Mouse (Mus musculus) hindbrain, embryonic 11.5 days (tissue): ENCODE data around the gene Ryr2. TPM values are rescaled to one million over a fixed set of nuclear protein-coding genes. Genes with fewer than 3 reads are reported as not detected.

ENCODE experiments used
- ATAC-seq: fragments of 200-750 bp; cut with Nextera tagmentation; 2 replicates; pipeline ENCODE4 v1.8.0; 2017; ENCODE audit warnings: mild to moderate bottlenecking, moderate TSS enrichment, moderate library complexity; ENCODE audit not compliant: low FRiP score
- DNase-seq: peaks from one replicate; pipeline ENCODE4 v3.0.0-alpha.2; 2015; ENCODE audit warnings: low spot score
- H3K27ac ChIP-seq: fragments of 300-500 bp; sonication (generic); 2 replicates; pipeline ENCODE4 v1.5.1; 2014; ENCODE audit warnings: mild to moderate bottlenecking, low read depth, low read length
- H3K27me3 ChIP-seq: fragments of 300-500 bp; sonication (generic); 2 replicates; pipeline ENCODE4 v1.6.1; 2014; ENCODE audit warnings: mild to moderate bottlenecking, low read length, moderate library complexity, mixed read lengths; ENCODE audit not compliant: control insufficient read depth, insufficient read depth
- H3K36me3 ChIP-seq: fragments of 300-500 bp; sonication (generic); 2 replicates; pipeline ENCODE4 v1.6.1; 2014; ENCODE audit warnings: mild to moderate bottlenecking, low read length, moderate library complexity, mixed read lengths; ENCODE audit not compliant: control insufficient read depth, insufficient read depth
- H3K4me1 ChIP-seq: fragments of 300-500 bp; sonication (generic); replicated peaks from 2 replicates; pipeline ENCODE4 v1.6.1; 2014; ENCODE audit warnings: low read length, mixed read lengths; ENCODE audit not compliant: control insufficient read depth, insufficient read depth
- H3K4me2 ChIP-seq: fragments of 300-500 bp; sonication (generic); replicated peaks from 2 replicates; pipeline ENCODE4 v1.6.1; 2014; ENCODE audit warnings: mild to moderate bottlenecking, low read depth, low read length
- H3K4me3 ChIP-seq: fragments of 300-500 bp; sonication (generic); 2 replicates; pipeline ENCODE4 v1.5.1; 2014; ENCODE audit warnings: low read depth, low read length
- H3K9ac ChIP-seq: fragments of 300-500 bp; sonication (generic); 2 replicates; pipeline ENCODE4 v1.6.1; 2014; ENCODE audit warnings: low read depth, low read length
- H3K9me3 ChIP-seq: fragments of 300-500 bp; sonication (generic); 2 replicates; pipeline ENCODE4 v1.6.1; 2016; ENCODE audit warnings: low read length; ENCODE audit not compliant: control insufficient read depth
- WGBS: fragments of 180-500 bp; shearing (Covaris S2); extraction: QIAGEN DNeasy Blood & Tissue Kit; methylation state at CpG from one replicate; pipeline ENCODE4 v1.1.7; 2014; 5-methylcytosine and 5-hydroxymethylcytosine counted together
- polyA plus RNA-seq: library from polyadenylated mRNA; unstranded; fragments of >200 nt; fragmentation: Nextera tagmentation; extraction: Ambion mirVana; gene quantifications from 2 replicates; pipeline ENCODE4 v1.2.1, GENCODE M21; 2014

The Ryr2 gene
- polyA plus RNA-seq, 1 experiment from 2014 or later = 1.5 TPM

DNA sequence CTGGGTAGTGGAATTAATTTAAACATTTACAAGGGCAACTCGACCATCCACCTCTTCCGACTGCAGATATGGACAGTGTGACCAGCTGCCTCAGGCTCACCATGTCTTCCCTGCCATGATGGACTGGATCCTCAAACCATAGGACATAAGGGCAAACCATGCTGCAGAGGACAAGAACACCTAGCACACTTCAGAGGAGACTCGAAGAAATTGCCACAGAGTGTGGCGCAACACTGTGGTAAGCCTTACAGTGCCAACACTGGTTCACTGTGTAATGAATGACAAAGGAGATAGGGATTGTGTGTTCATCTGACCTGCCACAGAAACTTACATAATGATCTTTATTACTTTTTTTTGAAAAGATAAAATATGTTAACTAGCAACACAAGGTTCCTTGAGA, 68.1 kb downstream of the Ryr2 start:
- Histone ChIP-seq H3K4me2 (no peak overlapping the region), H3K4me3 (no peak overlapping the region), H3K36me3 (no peaks in the 10 kb centered on the region), H3K27ac (no peak overlapping the region), H3K9ac (no peak overlapping the region), H3K9me3 (no peaks in the 10 kb centered on the region), H3K27me3 (no peaks in the 10 kb centered on the region), H3K4me1 (no peaks in the 10 kb centered on the region)
- ATAC-seq (no peak), DNase-seq (no peak)
- 85% methylated on average over 4 of the region's 4 CpGs for WGBS

DNA sequence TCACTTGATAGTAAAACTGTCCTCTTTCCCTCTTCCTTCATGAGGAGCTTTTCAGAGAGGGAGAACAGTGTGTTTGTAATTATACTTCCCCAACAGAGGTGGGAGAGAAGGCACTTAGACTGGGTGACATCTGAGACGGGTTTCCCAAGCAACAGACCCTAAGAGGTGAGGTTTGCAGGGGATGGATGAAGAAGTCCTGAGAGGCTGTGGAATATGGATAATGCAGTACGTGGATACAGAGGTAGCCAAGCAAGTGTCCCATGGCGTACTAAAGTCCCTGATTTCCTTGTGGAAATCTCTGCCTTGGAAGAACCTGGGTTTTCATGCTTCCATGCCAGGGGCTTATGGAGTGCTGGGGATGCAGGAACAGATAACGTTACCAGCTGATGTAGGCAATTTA, 69.5 kb downstream of the Ryr2 start:
- Histone ChIP-seq H3K4me3 (no peak overlapping the region), H3K27ac (no peak overlapping the region), H3K9me3 (no peaks in the 10 kb centered on the region), H3K9ac (no peak overlapping the region), H3K4me1 (no peaks in the 10 kb centered on the region), H3K4me2 (no peak overlapping the region), H3K36me3 (no peaks in the 10 kb centered on the region), H3K27me3 (no peaks in the 10 kb centered on the region)
- ATAC-seq (no peak), DNase-seq (no peak)
- 87% methylated on average over 4 of the region's 4 CpGs for WGBS

DNA sequence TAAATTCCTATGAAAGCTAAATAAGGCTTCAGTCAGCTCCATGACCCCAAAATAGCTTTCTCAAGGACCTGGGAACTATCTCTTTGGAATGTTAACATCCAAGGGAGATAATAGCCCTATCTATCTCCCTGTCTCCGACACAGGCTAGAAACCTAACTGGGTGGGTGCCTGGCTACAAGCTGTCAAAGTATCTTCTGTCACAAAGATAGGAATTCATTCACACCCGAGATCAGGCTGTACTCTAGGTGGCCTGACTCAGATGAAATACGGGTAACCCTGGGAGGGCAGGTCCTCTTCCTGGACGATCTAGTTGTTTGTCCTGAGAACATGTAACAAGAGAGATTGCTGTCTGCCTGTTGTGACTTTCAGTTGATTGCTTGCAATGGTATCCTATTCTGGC, 69.9 kb downstream of the Ryr2 start:
- H3K4me1 ChIP-seq = no peaks in the 10 kb centered on the region
- no peak overlapping the region for H3K4me2 ChIP-seq
- ATAC-seq (no peak), DNase-seq (no peak)
- H3K9me3 ChIP-seq = no peaks in the 10 kb centered on the region
- H3K4me3 ChIP-seq = no peak overlapping the region
- H3K27ac ChIP-seq = no peak overlapping the region
- WGBS = 77% methylated on average over 4 of the region's 4 CpGs
- no peak overlapping the region for H3K9ac ChIP-seq
- H3K36me3 ChIP-seq = no peaks in the 10 kb centered on the region
- no peaks in the 10 kb centered on the region for H3K27me3 ChIP-seq

DNA sequence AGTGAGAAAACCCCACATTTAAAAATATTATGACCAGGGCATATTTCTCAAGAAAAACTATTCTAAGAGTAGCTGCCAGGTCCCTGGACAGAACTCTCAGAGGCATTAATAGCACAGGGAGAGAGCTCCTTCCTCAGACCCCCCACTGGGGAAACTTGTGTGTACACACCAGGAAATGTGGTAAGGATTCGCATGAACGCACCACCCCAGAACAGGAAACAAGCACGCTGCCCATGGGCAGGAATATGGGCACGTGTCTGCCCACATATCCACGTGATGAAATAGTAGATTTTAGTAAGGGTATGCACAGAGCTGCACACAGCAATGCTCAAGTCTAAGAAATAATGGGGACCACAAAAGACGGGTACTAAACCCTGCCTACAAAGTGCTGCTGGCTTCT, 72.8 kb downstream of the Ryr2 start:
- WGBS = 74% methylated on average over 6 of the region's 6 CpGs
- Histone ChIP-seq H3K27me3 (no peaks in the 10 kb centered on the region), H3K27ac (no peak overlapping the region), H3K36me3 (no peaks in the 10 kb centered on the region), H3K9me3 (no peaks in the 10 kb centered on the region), H3K4me2 (no peak overlapping the region), H3K9ac (no peak overlapping the region), H3K4me1 (no peaks in the 10 kb centered on the region), H3K4me3 (no peak overlapping the region)
- no peak for DNase-seq
- no peak for ATAC-seq

DNA sequence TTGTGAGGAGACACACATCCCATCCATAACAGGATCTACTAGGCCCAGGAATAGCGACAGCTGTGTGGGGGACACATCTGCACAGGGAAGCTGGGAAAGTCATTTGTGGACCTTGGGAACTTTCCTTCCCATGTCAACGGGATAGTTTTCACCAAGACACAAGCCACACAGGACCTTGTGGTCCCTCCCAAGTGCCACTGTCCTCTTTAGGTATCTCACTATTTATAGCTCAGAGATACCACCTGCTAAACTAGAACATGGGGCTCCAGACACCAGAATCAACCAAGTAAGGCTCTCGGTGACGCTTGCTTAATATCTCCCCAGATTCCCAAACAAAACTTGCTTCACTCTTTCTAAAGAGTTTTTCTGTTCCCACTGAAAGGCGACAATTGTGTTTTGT, 73.5 kb downstream of the Ryr2 start:
- Histone ChIP-seq H3K27me3 (no peaks in the 10 kb centered on the region), H3K36me3 (no peaks in the 10 kb centered on the region), H3K9ac (no peak overlapping the region), H3K4me3 (no peak overlapping the region), H3K4me2 (no peak overlapping the region), H3K27ac (no peak overlapping the region), H3K9me3 (no peaks in the 10 kb centered on the region), H3K4me1 (no peaks in the 10 kb centered on the region)
- no peak for DNase-seq
- WGBS = 89% methylated on average over 5 of the region's 5 CpGs
- no peak for ATAC-seq

DNA sequence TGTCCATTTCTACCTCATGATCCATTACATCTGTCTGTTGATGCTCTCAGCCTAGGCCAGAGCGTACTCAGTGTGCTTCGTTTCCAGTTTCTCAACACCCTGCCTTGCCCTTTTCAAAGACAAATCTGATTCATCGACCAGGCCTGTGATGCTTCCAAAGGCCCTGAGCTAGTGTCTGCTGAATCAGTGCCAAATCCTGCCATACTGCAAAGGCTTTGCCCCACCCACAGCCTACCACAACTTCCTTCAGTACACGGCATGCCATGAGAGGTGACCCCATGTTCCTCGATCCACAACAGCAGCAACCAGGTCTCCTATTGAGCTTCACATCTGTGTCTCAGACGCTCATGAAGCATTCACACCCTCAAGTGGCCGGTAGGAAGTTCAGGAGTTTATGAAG, 76.9 kb downstream of the Ryr2 start:
- ATAC-seq = no peak
- Histone ChIP-seq H3K4me3 (no peak overlapping the region), H3K4me2 (no peak overlapping the region), H3K9ac (no peak overlapping the region), H3K27me3 (no peaks in the 10 kb centered on the region), H3K36me3 (no peaks in the 10 kb centered on the region), H3K9me3 (no peaks in the 10 kb centered on the region), H3K4me1 (no peaks in the 10 kb centered on the region), H3K27ac (no peak overlapping the region)
- no peak for DNase-seq
- 95% methylated on average over 7 of the region's 7 CpGs for WGBS

DNA sequence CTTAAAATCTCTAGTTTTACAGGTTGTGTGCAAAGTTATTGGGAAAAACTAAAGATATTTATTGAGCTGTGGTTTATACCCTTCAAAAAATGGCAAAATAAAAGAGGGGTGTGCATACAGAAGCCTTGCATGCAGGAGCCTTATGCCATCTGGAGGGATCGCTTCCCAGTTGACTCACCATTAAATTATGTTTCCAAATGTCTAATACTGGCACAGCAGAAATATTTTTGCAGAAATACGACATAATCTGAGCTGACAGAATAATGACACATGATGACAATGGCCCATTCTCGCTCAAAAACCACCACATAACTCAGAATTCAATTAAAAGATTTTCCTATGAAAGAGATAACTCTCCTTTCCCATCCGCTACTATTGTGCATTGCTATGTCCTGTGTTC, 77.4 kb downstream of the Ryr2 start:
- 92% methylated on average over 4 of the region's 4 CpGs for WGBS
- H3K36me3 ChIP-seq = no peaks in the 10 kb centered on the region
- no peaks in the 10 kb centered on the region for H3K4me1 ChIP-seq
- H3K4me3 ChIP-seq = no peak overlapping the region
- no peak overlapping the region for H3K4me2 ChIP-seq
- ATAC-seq (no peak), DNase-seq (no peak)
- no peaks in the 10 kb centered on the region for H3K27me3 ChIP-seq
- no peak overlapping the region for H3K27ac ChIP-seq
- no peak overlapping the region for H3K9ac ChIP-seq
- H3K9me3 ChIP-seq = no peaks in the 10 kb centered on the region

DNA sequence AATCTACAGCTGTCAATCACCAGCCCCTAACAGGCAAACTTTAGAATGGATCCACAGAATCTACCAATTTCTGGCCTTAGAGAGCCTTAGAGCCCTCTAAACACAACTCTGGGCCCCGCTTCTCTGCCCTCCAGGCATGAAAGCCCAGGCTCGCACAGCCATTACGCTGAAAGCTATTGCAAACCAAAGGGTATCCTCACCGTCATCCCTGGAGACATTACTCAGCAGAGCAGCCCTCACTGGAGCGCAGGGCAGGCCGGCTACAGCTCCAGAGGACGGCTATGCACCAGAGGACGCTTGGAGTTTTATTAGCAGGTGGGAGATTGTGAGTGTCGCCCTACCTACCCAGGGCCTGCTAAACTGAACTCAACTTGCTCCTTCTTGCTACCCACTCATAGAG, 88.7 kb downstream of the Ryr2 start:
- no peak for ATAC-seq
- WGBS = 77% methylated on average over 9 of the region's 9 CpGs
- H3K4me2 ChIP-seq = no peak overlapping the region

DNA sequence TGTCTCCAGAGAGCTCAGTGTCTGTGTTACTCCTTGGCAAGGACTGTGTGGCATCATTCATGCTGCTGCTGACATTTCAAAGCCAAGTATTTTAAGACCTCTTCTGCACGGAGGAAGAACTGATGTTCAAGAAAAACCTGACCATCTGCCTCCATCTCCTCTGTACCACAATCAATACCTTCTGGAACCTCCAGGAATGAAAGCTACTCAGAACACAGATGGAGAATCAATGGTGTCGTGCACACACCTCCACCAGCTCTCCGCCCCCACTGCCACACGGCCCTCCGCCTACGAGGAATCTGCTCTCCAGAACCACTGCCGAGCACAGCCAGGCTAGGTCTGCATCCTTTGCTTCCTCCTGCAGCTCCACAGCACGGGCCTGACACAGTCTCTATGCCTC, 92.8 kb downstream of the Ryr2 start:
- DNase-seq = no peak
- no peaks in the 10 kb centered on the region for H3K9me3 ChIP-seq
- no peak overlapping the region for H3K4me2 ChIP-seq
- H3K4me1 ChIP-seq = no peaks in the 10 kb centered on the region
- no peak overlapping the region for H3K27ac ChIP-seq
- 80% methylated on average over 8 of the region's 8 CpGs for WGBS
- no peak overlapping the region for H3K4me3 ChIP-seq
- no peaks in the 10 kb centered on the region for H3K27me3 ChIP-seq
- ATAC-seq = no peak
- no peak overlapping the region for H3K9ac ChIP-seq
- H3K36me3 ChIP-seq = no peaks in the 10 kb centered on the region

More for the DNA sequence above, 88.7 kb downstream of the Ryr2 start:
- no peak overlapping the region for H3K9ac ChIP-seq
- no peak overlapping the region for H3K4me3 ChIP-seq
- H3K27me3 ChIP-seq = no peaks in the 10 kb centered on the region
- no peaks in the 10 kb centered on the region for H3K36me3 ChIP-seq
- no peak overlapping the region for H3K27ac ChIP-seq
- H3K4me1 ChIP-seq = no peaks in the 10 kb centered on the region
- H3K9me3 ChIP-seq = no peaks in the 10 kb centered on the region
- no peak for DNase-seq
